In the genomic region with DNA sequence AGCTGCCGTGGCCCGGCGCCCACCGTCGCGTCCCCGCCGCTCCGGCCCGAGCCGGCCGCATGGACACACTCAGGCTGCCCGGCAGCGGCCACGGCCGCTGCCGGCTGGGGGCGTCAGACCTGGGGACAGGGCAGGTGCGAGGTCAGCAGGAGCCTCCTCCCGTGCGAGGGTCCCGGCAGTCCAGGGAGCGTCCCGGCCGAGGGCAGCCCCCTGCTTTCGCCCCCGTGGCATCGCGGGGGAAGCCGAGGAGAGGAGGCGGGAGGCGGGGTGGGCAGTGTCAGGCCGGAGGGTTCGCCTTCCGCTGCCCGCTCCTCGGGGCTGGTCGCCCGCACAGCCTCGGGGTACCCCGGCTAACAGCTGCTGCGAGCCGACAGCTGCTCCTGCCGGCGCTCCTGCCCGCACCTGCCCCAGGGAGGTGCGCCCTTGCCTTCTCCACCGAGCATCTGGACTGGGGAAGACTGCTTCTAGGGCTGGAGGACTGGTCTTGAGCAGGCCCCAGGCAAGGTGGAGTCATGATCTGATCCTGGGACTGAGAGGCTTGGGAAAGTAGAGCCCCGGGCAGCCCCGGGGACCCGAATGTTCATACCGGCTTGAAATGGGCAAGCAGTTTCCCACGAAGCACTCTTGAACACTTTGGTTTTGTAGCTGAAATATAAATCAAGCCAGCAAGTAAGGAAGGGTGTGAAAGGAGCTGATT, we compare ENCODE assay signal across 8 mouse cellular contexts. TPM values are rescaled to one million over a fixed set of nuclear protein-coding genes. Genes with fewer than 3 reads are reported as not detected.
DNase-seq lines count a peak whose midpoint lies in the region; ATAC-seq and TF ChIP-seq lines count a peak whose summit lies in the region.

No protein-coding gene starts in this region.

- peak overlapping the region; percentile 60 for H3K4me2 ChIP-seq in kidney, embryonic 14.5 days (replicated peaks; ENCODE audit: low read depth, low read length)
- peak overlapping the region; percentile 64 for H3K4me2 ChIP-seq in lung, embryonic 14.5 days

- TF ChIP-seq POLR2A in brain, embryonic 14.5 days (IDR thresholded peaks at IDR 0.05; ENCODE audit: borderline replicate concordance, extremely low read depth, insufficient read depth, insufficient read length, poor library complexity, severe bottlenecking): no peak

- TF ChIP-seq CTCF in brain, embryonic 14.5 days (IDR thresholded peaks at IDR 0.05; ENCODE audit: borderline replicate concordance, extremely low read depth, insufficient read depth, insufficient read length): no peak
- no peak for TF ChIP-seq CTCF in lung, embryonic 14.5 days (IDR thresholded peaks at IDR 0.05; ENCODE audit: low read depth)

- H3K4me3 ChIP-seq in kidney, embryonic 14.5 days (ENCODE audit: low read length): peak overlapping the region; percentile 99
- peak overlapping the region; percentile 97 for H3K4me3 ChIP-seq in lung, embryonic 14.5 days (ENCODE audit: low read depth, low read length)

- ATAC-seq in kidney, embryonic 14.5 days (ENCODE audit: low FRiP score, low TSS enrichment): peak; percentile 85
- peak; percentile 83 for ATAC-seq in lung, embryonic 14.5 days (ENCODE audit: insufficient read depth)

- H3K27ac ChIP-seq in kidney, embryonic 14.5 days (ENCODE audit: low read depth, low read length): peak overlapping the region; percentile 97
- peak overlapping the region; percentile 92 for H3K27ac ChIP-seq in lung, embryonic 14.5 days (ENCODE audit: low read depth)

- DNase-seq in kidney, adult 11 months: peak; percentile 43
- DNase-seq in kidney, postnatal 14 days: no peak
- peak; percentile 56 for DNase-seq in brain, embryonic 14.5 days (ENCODE audit: low read depth)
- DNase-seq in forelimb bud, embryonic 11.5 days (ENCODE audit: low read depth, low spot score): peak; percentile 11
- DNase-seq in lung, embryonic 14.5 days: peak; percentile 40
- DNase-seq in ovary, postnatal 10 days (ENCODE audit: low spot score): peak; percentile 45
- DNase-seq in thymus, postnatal 14 days: peak; percentile 59

- WGBS in kidney, embryonic 14.5 days: under 1% methylated on average over 41 of the region's 53 CpGs
- under 1% methylated on average over 50 of the region's 53 CpGs for WGBS in lung, embryonic 14.5 days

- peak overlapping the region; percentile 98 for H3K9ac ChIP-seq in kidney, embryonic 14.5 days (ENCODE audit: low read depth, low read length)
- H3K9ac ChIP-seq in lung, embryonic 14.5 days: peak overlapping the region; percentile 95

- no peaks in the 10 kb centered on the region for H3K27me3 ChIP-seq in kidney, embryonic 14.5 days (ENCODE audit: control insufficient read depth, insufficient read depth, low read length)
- H3K27me3 ChIP-seq in lung, embryonic 14.5 days (ENCODE audit: insufficient read depth, low read length): no peaks in the 10 kb centered on the region

- H3K9me3 ChIP-seq in kidney, embryonic 14.5 days (ENCODE audit: control insufficient read depth, low read length): no peaks in the 10 kb centered on the region
- H3K9me3 ChIP-seq in lung, embryonic 14.5 days (ENCODE audit: low read depth, low read length): no peaks in the 10 kb centered on the region

- peaks cover 5% of the 10 kb centered on the region for H3K4me1 ChIP-seq in kidney, embryonic 14.5 days (ENCODE audit: control insufficient read depth, insufficient read depth, low read length)
- no peaks in the 10 kb centered on the region for H3K4me1 ChIP-seq in lung, embryonic 14.5 days (ENCODE audit: insufficient read depth)

- H3K36me3 ChIP-seq in kidney, embryonic 14.5 days (ENCODE audit: control insufficient read depth, insufficient read depth, low read length): no peaks in the 10 kb centered on the region; the same call in 1 of the 2 replicates
- peaks cover 7% of the 10 kb centered on the region; the same call in 1 of the 2 replicates for H3K36me3 ChIP-seq in lung, embryonic 14.5 days (ENCODE audit: insufficient read depth)

RNA-seq across cellular contexts. Expression of gene Gigyf2, which starts 0.5 kb away (rescaled TPM):
- 58.2 and 75.1 TPM in 2 replicates for polyA plus RNA-seq in brain, embryonic 14.5 days (2012; rRNA removed)
- polyA plus RNA-seq in kidney, embryonic 14.5 days (2014; fragmentation: Nextera tagmentation; extraction: Ambion mirVana): 53.2 and 61.3 TPM in 2 replicates
- 46.7 and 49.6 TPM in 2 replicates for polyA plus RNA-seq in lung, embryonic 14.5 days (2014; fragmentation: Nextera tagmentation; extraction: Ambion mirVana)
